In the genomic region with DNA sequence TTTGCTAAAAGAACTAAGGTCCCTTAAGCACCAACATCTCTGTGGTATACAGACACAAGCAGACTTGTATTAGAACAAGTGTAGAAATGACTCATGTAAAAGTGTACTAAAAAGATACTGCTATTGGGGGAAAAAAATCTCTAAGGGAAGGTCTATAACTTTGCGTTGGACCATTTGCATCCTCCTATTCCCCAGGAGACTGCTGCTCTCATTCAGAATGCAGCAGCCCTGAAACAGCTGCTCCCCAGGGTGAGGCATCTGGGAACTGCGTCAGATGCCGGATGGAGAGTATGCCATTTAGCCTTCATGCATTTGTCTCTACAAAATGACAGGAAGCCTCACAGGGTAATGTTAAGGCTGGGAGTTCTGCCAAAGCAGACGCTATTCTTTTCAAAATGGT, we compare ENCODE assay signal across 10 mouse cellular contexts.
DNase-seq lines count a peak whose midpoint lies in the region; ATAC-seq and TF ChIP-seq lines count a peak whose summit lies in the region.
"Had no signal": no experiment of that assay in that cellular context is flagged by ENCODE, and none has a peak within 500 bp of the region (broad histone marks: within the 10 kb centered on the region; RNA-seq: fewer than 3 reads in every experiment).

No protein-coding gene starts in this region.

- no peak for TF ChIP-seq CTCF in layer of hippocampus, adult 2 months (conservative IDR thresholded peaks at IDR 0.05)

- WGBS in embryonic facial prominence, embryonic 14.5 days, result 38% methylated on average over 4 of the region's 4 CpGs
- WGBS in embryonic facial prominence, embryonic 10.5 days, result 45% methylated on average over 4 of the region's 4 CpGs
- WGBS in limb, embryonic 14.5 days, result 34% methylated on average over 4 of the region's 4 CpGs

- H3K4me1 ChIP-seq in embryonic facial prominence, embryonic 14.5 days (ENCODE audit: control insufficient read depth, insufficient read depth, low read length), result no peaks in the 10 kb centered on the region
- H3K4me1 ChIP-seq in embryonic facial prominence, embryonic 10.5 days, result no peaks in the 10 kb centered on the region
- H3K4me1 ChIP-seq in limb, embryonic 14.5 days (ENCODE audit: control insufficient read depth, insufficient read depth, low read length), result no peaks in the 10 kb centered on the region
- H3K4me1 ChIP-seq: heart, embryonic 15.5 days had no signal

- H3K27me3 ChIP-seq in embryonic facial prominence, embryonic 14.5 days (replicated peaks; ENCODE audit: control insufficient read depth, insufficient read depth, low read length), result peaks cover 24% of the 10 kb centered on the region
- H3K27me3 ChIP-seq in embryonic facial prominence, embryonic 10.5 days (replicated peaks; ENCODE audit: low read depth, poor library complexity, severe bottlenecking), result peaks cover 94% of the 10 kb centered on the region
- no peaks in the 10 kb centered on the region for H3K27me3 ChIP-seq in limb, embryonic 14.5 days (ENCODE audit: control insufficient read depth, insufficient read depth, low read length)
- H3K27me3 ChIP-seq: heart, embryonic 15.5 days had no signal

- ATAC-seq in embryonic facial prominence, embryonic 14.5 days (ENCODE audit: low read depth), result peak; percentile 47; the same call in 1 of the 2 replicates
- ATAC-seq in limb, embryonic 14.5 days (ENCODE audit: low FRiP score, low read depth), result no peak

- no peak overlapping the region for H3K4me2 ChIP-seq in embryonic facial prominence, embryonic 14.5 days (ENCODE audit: low read depth, low read length)
- no peak overlapping the region for H3K4me2 ChIP-seq in limb, embryonic 14.5 days (replicated peaks; ENCODE audit: low read depth, low read length, severe bottlenecking)
- H3K4me2 ChIP-seq: heart, embryonic 15.5 days had no signal

- H3K36me3 ChIP-seq in embryonic facial prominence, embryonic 14.5 days (ENCODE audit: control insufficient read depth, insufficient read depth, low read length), result no peaks in the 10 kb centered on the region
- no peaks in the 10 kb centered on the region for H3K36me3 ChIP-seq in embryonic facial prominence, embryonic 10.5 days (replicated peaks)
- H3K36me3 ChIP-seq in limb, embryonic 14.5 days (ENCODE audit: control insufficient read depth, insufficient read depth, low read length), result no peaks in the 10 kb centered on the region
- H3K36me3 ChIP-seq: heart, embryonic 15.5 days had no signal

- H3K27ac ChIP-seq in embryonic facial prominence, embryonic 14.5 days (replicated peaks; ENCODE audit: low read depth, low read length), result peak overlapping the region; percentile 28; the same call in 1 of the 2 replicates
- H3K27ac ChIP-seq in embryonic facial prominence, embryonic 10.5 days (replicated peaks), result no peak overlapping the region
- peak overlapping the region; percentile 61; the same call in 1 of the 2 replicates for H3K27ac ChIP-seq in layer of hippocampus, adult 2 months
- H3K27ac ChIP-seq in limb, embryonic 14.5 days (replicated peaks; ENCODE audit: low read depth, low read length), result no peak overlapping the region
- H3K27ac ChIP-seq: heart, embryonic 15.5 days had no signal

- no peaks in the 10 kb centered on the region for H3K9me3 ChIP-seq in embryonic facial prominence, embryonic 14.5 days (ENCODE audit: control insufficient read depth, low read length)
- H3K9me3 ChIP-seq in embryonic facial prominence, embryonic 10.5 days, result no peaks in the 10 kb centered on the region
- H3K9me3 ChIP-seq in limb, embryonic 14.5 days (ENCODE audit: control insufficient read depth, low read length), result no peaks in the 10 kb centered on the region
- H3K9me3 ChIP-seq: heart, embryonic 15.5 days had no signal

- peak; percentile 79 for DNase-seq in embryonic facial prominence, embryonic 14.5 days (ENCODE audit: low spot score)
- DNase-seq in embryonic facial prominence, embryonic 10.5 days (ENCODE audit: low spot score), result no peak
- DNase-seq in layer of hippocampus, adult 2 months (ENCODE audit: low spot score in 2 of 2), result no peak
- no peak for DNase-seq in layer of hippocampus, postnatal 36 days
- DNase-seq in embryo, embryonic 10.5 days (ENCODE audit: low spot score), result peak; percentile 8
- DNase-seq in limb, embryonic 14.5 days (ENCODE audit: low spot score), result peak; percentile 49
- no peak for DNase-seq in spleen, postnatal 4 days (ENCODE audit: low spot score in 2 of 2)
- DNase-seq in urinary bladder, postnatal 14 days (ENCODE audit: low spot score), result no peak
- DNase-seq: spleen, adult 18-20 months had no signal

- no peak overlapping the region for H3K9ac ChIP-seq in embryonic facial prominence, embryonic 14.5 days (ENCODE audit: low read depth, low read length)
- no peak overlapping the region for H3K9ac ChIP-seq in limb, embryonic 14.5 days (ENCODE audit: low read depth, low read length, severe bottlenecking)
- H3K9ac ChIP-seq: heart, embryonic 15.5 days had no signal

- no peak for TF ChIP-seq POLR2A in limb, embryonic 14.5 days (IDR thresholded peaks at IDR 0.05; ENCODE audit: borderline replicate concordance, extremely low read depth, insufficient read depth, insufficient read length)

- no peak overlapping the region for H3K4me3 ChIP-seq in embryonic facial prominence, embryonic 14.5 days (ENCODE audit: low read depth, low read length)
- H3K4me3 ChIP-seq in embryonic facial prominence, embryonic 10.5 days, result no peak overlapping the region
- no peak overlapping the region for H3K4me3 ChIP-seq in layer of hippocampus, adult 2 months
- no peak overlapping the region for H3K4me3 ChIP-seq in limb, embryonic 14.5 days (replicated peaks; ENCODE audit: low read length)
- H3K4me3 ChIP-seq: heart, embryonic 15.5 days had no signal

Comparison
In these comparisons a context has a peak if more than half of its experiments do, and no peak if none do; other contexts are left out.
1. DNase-seq: peak in embryonic facial prominence, embryonic 14.5 days (single experiment), embryo, embryonic 10.5 days (single experiment) and limb, embryonic 14.5 days (single experiment); none in embryonic facial prominence, embryonic 10.5 days (single experiment), layer of hippocampus, adult 2 months (0 of 2), layer of hippocampus, postnatal 36 days (0 of 2), spleen, postnatal 4 days (0 of 2) and urinary bladder, postnatal 14 days (single experiment).
2. H3K27ac ChIP-seq: peak in embryonic facial prominence, embryonic 14.5 days (single experiment) and layer of hippocampus, adult 2 months (single experiment); none in embryonic facial prominence, embryonic 10.5 days (single experiment) and limb, embryonic 14.5 days (single experiment).